Mouse (Mus musculus) cerebellum, adult 2 months (tissue): ENCODE results near the gene Lpar3.

Experiments used
- CTCF ChIP-seq: fragments of 200-500 bp; IDR thresholded peaks from 2 replicates; pipeline ENCODE4 v1.5.1; 2011; ENCODE audit warnings: low read depth, mild to moderate bottlenecking, control low read depth, low read length, moderate library complexity, borderline replicate concordance; ENCODE audit not compliant: insufficient read depth
- POLR2A ChIP-seq: fragments of 200-500 bp; IDR thresholded peaks from 2 replicates; pipeline ENCODE4 v1.6.1; 2011; ENCODE audit warnings: low read length, control low read depth, borderline replicate concordance; ENCODE audit not compliant: insufficient read depth

GRCm38 (mm10) chr3:146186033-146186432 is 34.7 kb upstream of the Lpar3 start:
- TF ChIP-seq CTCF = no peak
- TF ChIP-seq POLR2A = no peak
